Mouse (Mus musculus) forebrain, embryonic 15.5 days (tissue): ENCODE data around the gene Nid2. TPM values are rescaled to one million over a fixed set of nuclear protein-coding genes. Genes with fewer than 3 reads are reported as not detected.

ENCODE experiments used
- ATAC-seq: fragments of 200-750 bp; cut with Nextera tagmentation; replicated peaks from 2 replicates; pipeline ENCODE4 v1.8.0; 2017; ENCODE audit warnings: mild to moderate bottlenecking, moderate TSS enrichment, moderate library complexity
- H3K27ac ChIP-seq: fragments of 300-500 bp; sonication (generic); replicated peaks from 2 replicates; pipeline ENCODE4 v1.5.1; 2015; ENCODE audit warnings: mild to moderate bottlenecking, inconsistent platforms
- H3K27me3 ChIP-seq: fragments of 300-500 bp; sonication (generic); 2 replicates; pipeline ENCODE4 v1.6.1; 2015; ENCODE audit warnings: inconsistent platforms
- H3K36me3 ChIP-seq: fragments of 300-500 bp; sonication (generic); 2 replicates; pipeline ENCODE4 v1.6.1; 2015; ENCODE audit warnings: mild to moderate bottlenecking, inconsistent platforms
- H3K4me1 ChIP-seq: fragments of 300-500 bp; sonication (generic); 2 replicates; pipeline ENCODE4 v1.6.1; 2015; ENCODE audit warnings: inconsistent platforms
- H3K4me2 ChIP-seq: fragments of 300-500 bp; sonication (generic); replicated peaks from 2 replicates; pipeline ENCODE4 v1.6.1; 2015; ENCODE audit warnings: mild to moderate bottlenecking, inconsistent platforms
- H3K4me3 ChIP-seq: fragments of 300-500 bp; sonication (generic); 2 replicates; pipeline ENCODE4 v1.5.1; 2015; ENCODE audit warnings: mild to moderate bottlenecking, inconsistent platforms
- H3K9ac ChIP-seq: fragments of 300-500 bp; sonication (generic); replicated peaks from 2 replicates; pipeline ENCODE4 v1.6.1; 2015; ENCODE audit warnings: mild to moderate bottlenecking, inconsistent platforms
- H3K9me3 ChIP-seq: fragments of 300-500 bp; sonication (generic); 2 replicates; pipeline ENCODE4 v1.6.1; 2016; ENCODE audit warnings: inconsistent platforms
- WGBS: fragments of 180-500 bp; shearing (Covaris S2); methylation state at CpG from one replicate; pipeline ENCODE4 v1.1.7; 2015; ENCODE audit warnings: mixed read lengths; 5-methylcytosine and 5-hydroxymethylcytosine counted together
- polyA plus RNA-seq: library from polyadenylated mRNA; unstranded; fragments of >200 nt; fragmentation: Nextera tagmentation; extraction: Ambion mirVana; gene quantifications from 2 replicates; pipeline ENCODE4 v1.2.1, GENCODE M21; 2015

Gene Nid2
- polyA plus RNA-seq, 1 experiment from 2014 or later: 22.2 TPM

GRCm38 (mm10) chr14:19800485-19800884, 49.4 kb downstream of the Nid2 start:
- 59% methylated on average over 2 of the region's 2 CpGs for WGBS
- Histone ChIP-seq H3K4me2 (no peak overlapping the region), H3K4me3 (no peak overlapping the region), H3K9ac (no peak overlapping the region), H3K27me3 (no peaks in the 10 kb centered on the region), H3K4me1 (peaks cover 7% of the 10 kb centered on the region; the same call in 1 of the 2 replicates), H3K27ac (no peak overlapping the region), H3K36me3 (no peaks in the 10 kb centered on the region), H3K9me3 (no peaks in the 10 kb centered on the region)
- ATAC-seq: no peak

- Histone ChIP-seq H3K4me1 (peaks cover 7% of the 10 kb centered on the region; the same call in 1 of the 2 replicates), H3K4me2 (no peak overlapping the region), H3K27ac (no peak overlapping the region), H3K9me3 (no peaks in the 10 kb centered on the region), H3K36me3 (no peaks in the 10 kb centered on the region), H3K4me3 (no peak overlapping the region), H3K27me3 (no peaks in the 10 kb centered on the region), H3K9ac (no peak overlapping the region)
- no peak for ATAC-seq
- 79% methylated on average over 8 of the region's 8 CpGs for WGBS
These were observed 50.6 kb downstream of the Nid2 start for GRCm38 (mm10) chr14:19801474-19802215.

GRCm38 (mm10) chr14:19803222-19803621, 52.2 kb downstream of the Nid2 start:
- H3K4me3 ChIP-seq: no peak overlapping the region
- H3K9ac ChIP-seq: no peak overlapping the region
- peak; percentile 27; the same call in 1 of the 2 replicates for ATAC-seq
- H3K9me3 ChIP-seq: no peaks in the 10 kb centered on the region
- H3K27ac ChIP-seq: no peak overlapping the region
- peaks cover 7% of the 10 kb centered on the region; the same call in 1 of the 2 replicates for H3K4me1 ChIP-seq
- no peak overlapping the region for H3K4me2 ChIP-seq
- H3K36me3 ChIP-seq: no peaks in the 10 kb centered on the region
- no peaks in the 10 kb centered on the region for H3K27me3 ChIP-seq
- 58% methylated on average over 4 of the region's 4 CpGs for WGBS

- Histone ChIP-seq H3K9me3 (no peaks in the 10 kb centered on the region), H3K4me2 (no peak overlapping the region), H3K9ac (no peak overlapping the region), H3K27ac (no peak overlapping the region), H3K4me3 (no peak overlapping the region), H3K36me3 (no peaks in the 10 kb centered on the region), H3K4me1 (peaks cover 7% of the 10 kb centered on the region; the same call in 1 of the 2 replicates), H3K27me3 (no peaks in the 10 kb centered on the region)
- WGBS: 37% methylated on average over 10 of the region's 10 CpGs
- no peak; the same call in 1 of the 2 replicates for ATAC-seq
These were observed 52.6 kb downstream of the Nid2 start for GRCm38 (mm10) chr14:19803623-19804022.

- WGBS: 74% methylated on average over 3 of the region's 3 CpGs
- H3K9ac ChIP-seq: no peak overlapping the region
- H3K27me3 ChIP-seq: no peaks in the 10 kb centered on the region
- H3K4me2 ChIP-seq: no peak overlapping the region
- no peak overlapping the region for H3K4me3 ChIP-seq
- peaks cover 7% of the 10 kb centered on the region; the same call in 1 of the 2 replicates for H3K4me1 ChIP-seq
- no peak for ATAC-seq
- no peaks in the 10 kb centered on the region for H3K9me3 ChIP-seq
- no peak overlapping the region for H3K27ac ChIP-seq
- peaks cover 18% of the 10 kb centered on the region for H3K36me3 ChIP-seq
These were observed 56.3 kb downstream of the Nid2 start for GRCm38 (mm10) chr14:19807339-19807738.

GRCm38 (mm10) chr14:19807858-19808257, 56.8 kb downstream of the Nid2 start:
- H3K4me3 ChIP-seq: no peak overlapping the region
- no peaks in the 10 kb centered on the region for H3K9me3 ChIP-seq
- no peak overlapping the region for H3K4me2 ChIP-seq
- peaks cover 23% of the 10 kb centered on the region for H3K36me3 ChIP-seq
- peaks cover 7% of the 10 kb centered on the region; the same call in 1 of the 2 replicates for H3K4me1 ChIP-seq
- no peak overlapping the region for H3K9ac ChIP-seq
- H3K27me3 ChIP-seq: no peaks in the 10 kb centered on the region
- H3K27ac ChIP-seq: no peak overlapping the region
- whole genome bisulfite sequencing: 93% methylated on average over 2 of the region's 2 CpGs
- no peak for ATAC-seq

- no peak overlapping the region for H3K4me3 ChIP-seq
- no peak overlapping the region for H3K27ac ChIP-seq
- no peaks in the 10 kb centered on the region for H3K9me3 ChIP-seq
- no peaks in the 10 kb centered on the region for H3K4me1 ChIP-seq
- WGBS: 57% methylated on average over 10 of the region's 10 CpGs
- H3K36me3 ChIP-seq: peaks cover 41% of the 10 kb centered on the region
- H3K9ac ChIP-seq: no peak overlapping the region
- no peaks in the 10 kb centered on the region for H3K27me3 ChIP-seq
- no peak overlapping the region for H3K4me2 ChIP-seq
- ATAC-seq: no peak
These were observed 58.9 kb downstream of the Nid2 start for GRCm38 (mm10) chr14:19809934-19810333.

GRCm38 (mm10) chr14:19813061-19813460, 62.0 kb downstream of the Nid2 start:
- no peaks in the 10 kb centered on the region for H3K27me3 ChIP-seq
- H3K4me3 ChIP-seq: no peak overlapping the region
- H3K9me3 ChIP-seq: no peaks in the 10 kb centered on the region
- H3K27ac ChIP-seq: no peak overlapping the region
- H3K9ac ChIP-seq: no peak overlapping the region
- ATAC-seq: no peak
- H3K4me1 ChIP-seq: no peaks in the 10 kb centered on the region
- peaks cover 64% of the 10 kb centered on the region for H3K36me3 ChIP-seq
- H3K4me2 ChIP-seq: no peak overlapping the region
- 79% methylated on average over 2 of the region's 2 CpGs for WGBS

- H3K4me3 ChIP-seq: no peak overlapping the region
- WGBS: 10% methylated on average over 1 of the region's 1 CpGs
- ATAC-seq: 0 out of 2 replicates have a peak, but pooled peaks have one; percentile 35
- peaks cover 69% of the 10 kb centered on the region for H3K36me3 ChIP-seq
- H3K4me2 ChIP-seq: no peak overlapping the region
- no peaks in the 10 kb centered on the region for H3K9me3 ChIP-seq
- no peak overlapping the region for H3K9ac ChIP-seq
- no peak overlapping the region for H3K27ac ChIP-seq
- H3K4me1 ChIP-seq: peaks cover 25% of the 10 kb centered on the region
- no peaks in the 10 kb centered on the region for H3K27me3 ChIP-seq
These were observed 66.9 kb downstream of the Nid2 start for GRCm38 (mm10) chr14:19817949-19818348.

- no peaks in the 10 kb centered on the region for H3K27me3 ChIP-seq
- no peak overlapping the region for H3K27ac ChIP-seq
- no peak overlapping the region for H3K9ac ChIP-seq
- H3K9me3 ChIP-seq: no peaks in the 10 kb centered on the region
- no peak overlapping the region for H3K4me3 ChIP-seq
- WGBS: 94% methylated on average over 5 of the region's 5 CpGs
- H3K4me1 ChIP-seq: peaks cover 50% of the 10 kb centered on the region
- peaks cover 34% of the 10 kb centered on the region for H3K36me3 ChIP-seq
- H3K4me2 ChIP-seq: 0 out of 2 replicates have a peak overlapping the region, but pooled peaks have one; percentile 3
- no peak for ATAC-seq
These were observed 70.6 kb downstream of the Nid2 start for GRCm38 (mm10) chr14:19821686-19822085.

GRCm38 (mm10) chr14:19823321-19824142, 72.5 kb downstream of the Nid2 start, which contains the start of gene Rtraf:
Gene Rtraf (minus strand): TSS chr14:19823824.
- ATAC-seq: peak; percentile 97
- H3K9ac ChIP-seq: peak within 1 kb of the TSS; percentile 92
- H3K4me2 ChIP-seq: peak within 1 kb of the TSS; percentile 76
- peak within 1 kb of the TSS; percentile 93 for H3K4me3 ChIP-seq
- no peaks in the 10 kb centered on the region for H3K27me3 ChIP-seq
- WGBS: under 1% methylated on average over 80 of the region's 80 CpGs
- H3K4me1 ChIP-seq: peaks cover 47% of the 10 kb centered on the region
- H3K9me3 ChIP-seq: no peaks in the 10 kb centered on the region
- H3K36me3 ChIP-seq: peaks cover 29% of the 10 kb centered on the region
- H3K27ac ChIP-seq: peak within 1 kb of the TSS; percentile 91

- peak overlapping the region; percentile 91 for H3K27ac ChIP-seq
- H3K36me3 ChIP-seq: peaks cover 12% of the 10 kb centered on the region
- peak; percentile 63 for ATAC-seq
- H3K27me3 ChIP-seq: no peaks in the 10 kb centered on the region
- 2% methylated on average over 11 of the region's 11 CpGs for WGBS
- H3K4me1 ChIP-seq: peaks cover 39% of the 10 kb centered on the region
- no peak overlapping the region for H3K4me3 ChIP-seq
- H3K9ac ChIP-seq: no peak overlapping the region; the same call in 1 of the 2 replicates
- H3K4me2 ChIP-seq: peak overlapping the region; percentile 13
- H3K9me3 ChIP-seq: no peaks in the 10 kb centered on the region
These were observed 74.4 kb downstream of the Nid2 start for GRCm38 (mm10) chr14:19825481-19825880.
